Mouse (Mus musculus) midbrain, embryonic 16.5 days (tissue): Measurements from ENCODE around the gene Plcb4. TPM values are rescaled to one million over a fixed set of nuclear protein-coding genes. Genes with fewer than 3 reads are reported as not detected.

Experiments used
- ATAC-seq: fragments of 200-750 bp; cut with Nextera tagmentation; 2 replicates; pipeline ENCODE4 v1.8.0; 2017; ENCODE audit warnings: moderate TSS enrichment
- H3K27ac ChIP-seq: fragments of 300-500 bp; sonication (generic); 2 replicates; pipeline ENCODE4 v1.5.1; 2014; ENCODE audit warnings: mild to moderate bottlenecking, low read length, mixed read lengths
- H3K27me3 ChIP-seq: fragments of 300-500 bp; sonication (generic); 2 replicates; pipeline ENCODE4 v1.6.1; 2014; ENCODE audit warnings: low read depth, low read length, mixed read lengths; ENCODE audit not compliant: control insufficient read depth, insufficient read depth
- H3K36me3 ChIP-seq: fragments of 300-500 bp; sonication (generic); 2 replicates; pipeline ENCODE4 v1.6.1; 2014; ENCODE audit warnings: mild to moderate bottlenecking, low read length, moderate library complexity, mixed read lengths; ENCODE audit not compliant: control insufficient read depth, insufficient read depth
- H3K4me1 ChIP-seq: fragments of 300-500 bp; sonication (generic); 2 replicates; pipeline ENCODE4 v1.6.1; 2014; ENCODE audit warnings: mild to moderate bottlenecking, low read length, mixed read lengths; ENCODE audit not compliant: control insufficient read depth, insufficient read depth
- H3K4me2 ChIP-seq: fragments of 300-500 bp; sonication (generic); 2 replicates; pipeline ENCODE4 v1.6.1; 2014; ENCODE audit warnings: mild to moderate bottlenecking, low read length, mixed read lengths
- H3K4me3 ChIP-seq: fragments of 300-500 bp; sonication (generic); 2 replicates; pipeline ENCODE4 v1.5.1; 2014; ENCODE audit warnings: low read depth, mild to moderate bottlenecking, low read length, moderate library complexity, mixed read lengths
- H3K9ac ChIP-seq: fragments of 300-500 bp; sonication (generic); 2 replicates; pipeline ENCODE4 v1.6.1; 2014; ENCODE audit warnings: low read depth, low read length, mixed read lengths
- H3K9me3 ChIP-seq: fragments of 300-500 bp; sonication (generic); replicated peaks from 2 replicates; pipeline ENCODE4 v1.6.1; 2014; ENCODE audit warnings: mild to moderate bottlenecking, low read length, mixed read lengths; ENCODE audit not compliant: control insufficient read depth, poor library complexity, severe bottlenecking
- WGBS: fragments of 180-500 bp; shearing (Covaris S2); extraction: QIAGEN DNeasy Blood & Tissue Kit; methylation state at CpG from one replicate; pipeline ENCODE4 v1.1.7; 2014; 5-methylcytosine and 5-hydroxymethylcytosine counted together
- polyA plus RNA-seq: library from polyadenylated mRNA; unstranded; fragments of >200 nt; fragmentation: Nextera tagmentation; extraction: Ambion mirVana; gene quantifications from 2 replicates; pipeline ENCODE4 v1.2.1, GENCODE M21; 2015

The Plcb4 gene
- polyA plus RNA-seq, 1 experiment from 2014 or later, result 44.4 TPM

- Histone ChIP-seq H3K27me3 (no peaks in the 10 kb centered on the region), H3K4me3 (no peak overlapping the region), H3K9ac (no peak overlapping the region), H3K4me1 (no peaks in the 10 kb centered on the region), H3K36me3 (no peaks in the 10 kb centered on the region), H3K27ac (no peak overlapping the region), H3K4me2 (no peak overlapping the region), H3K9me3 (no peaks in the 10 kb centered on the region)
- ATAC-seq, result no peak
- 81% methylated on average over 7 of the region's 7 CpGs for WGBS
These were observed 225.8 kb downstream of the Plcb4 start for GRCm38 (mm10) chr2:135884534-135885180.

- WGBS, result 58% methylated on average over 6 of the region's 6 CpGs
- H3K27me3 ChIP-seq, result no peaks in the 10 kb centered on the region
- no peak overlapping the region for H3K4me2 ChIP-seq
- H3K36me3 ChIP-seq, result no peaks in the 10 kb centered on the region
- ATAC-seq, result no peak
- no peak overlapping the region for H3K27ac ChIP-seq
- no peaks in the 10 kb centered on the region for H3K4me1 ChIP-seq
- no peaks in the 10 kb centered on the region for H3K9me3 ChIP-seq
- no peak overlapping the region for H3K4me3 ChIP-seq
- no peak overlapping the region for H3K9ac ChIP-seq
These were observed 226.8 kb downstream of the Plcb4 start for GRCm38 (mm10) chr2:135885607-135886006.

GRCm38 (mm10) chr2:135886081-135886679 is 227.4 kb downstream of the Plcb4 start:
- Histone ChIP-seq H3K4me1 (no peaks in the 10 kb centered on the region), H3K36me3 (no peaks in the 10 kb centered on the region), H3K9ac (no peak overlapping the region), H3K4me2 (no peak overlapping the region), H3K4me3 (no peak overlapping the region), H3K9me3 (no peaks in the 10 kb centered on the region), H3K27me3 (no peaks in the 10 kb centered on the region), H3K27ac (no peak overlapping the region)
- 89% methylated on average over 9 of the region's 9 CpGs for WGBS
- no peak for ATAC-seq

GRCm38 (mm10) chr2:135887805-135888204 is 229.0 kb downstream of the Plcb4 start:
- Histone ChIP-seq H3K36me3 (no peaks in the 10 kb centered on the region), H3K27me3 (no peaks in the 10 kb centered on the region), H3K4me2 (no peak overlapping the region), H3K27ac (no peak overlapping the region), H3K9me3 (no peaks in the 10 kb centered on the region), H3K4me1 (no peaks in the 10 kb centered on the region), H3K4me3 (no peak overlapping the region), H3K9ac (no peak overlapping the region)
- WGBS, result 91% methylated on average over 2 of the region's 2 CpGs
- ATAC-seq, result no peak

GRCm38 (mm10) chr2:135888206-135888605 is 229.4 kb downstream of the Plcb4 start:
- Histone ChIP-seq H3K4me3 (no peak overlapping the region), H3K4me1 (no peaks in the 10 kb centered on the region), H3K27ac (no peak overlapping the region), H3K36me3 (no peaks in the 10 kb centered on the region), H3K4me2 (no peak overlapping the region), H3K27me3 (no peaks in the 10 kb centered on the region), H3K9me3 (no peaks in the 10 kb centered on the region), H3K9ac (no peak overlapping the region)
- no peak for ATAC-seq
- 84% methylated on average over 4 of the region's 4 CpGs for WGBS

- 91% methylated on average over 10 of the region's 10 CpGs for WGBS
- Histone ChIP-seq H3K27me3 (no peaks in the 10 kb centered on the region), H3K4me3 (no peak overlapping the region), H3K4me2 (no peak overlapping the region), H3K4me1 (no peaks in the 10 kb centered on the region), H3K9me3 (no peaks in the 10 kb centered on the region), H3K27ac (no peak overlapping the region), H3K9ac (no peak overlapping the region), H3K36me3 (no peaks in the 10 kb centered on the region)
- ATAC-seq, result no peak
These were observed 230.0 kb downstream of the Plcb4 start for GRCm38 (mm10) chr2:135888767-135889166.

GRCm38 (mm10) chr2:135890083-135890482 is 231.3 kb downstream of the Plcb4 start:
- Histone ChIP-seq H3K27me3 (no peaks in the 10 kb centered on the region), H3K4me1 (no peaks in the 10 kb centered on the region), H3K9ac (no peak overlapping the region), H3K4me3 (no peak overlapping the region), H3K36me3 (no peaks in the 10 kb centered on the region), H3K4me2 (no peak overlapping the region), H3K9me3 (no peaks in the 10 kb centered on the region), H3K27ac (no peak overlapping the region)
- ATAC-seq, result no peak
- 86% methylated on average over 1 of the region's 1 CpGs for WGBS

- no peak overlapping the region for H3K4me2 ChIP-seq
- H3K9me3 ChIP-seq, result no peaks in the 10 kb centered on the region
- no peak overlapping the region for H3K9ac ChIP-seq
- H3K27ac ChIP-seq, result no peak overlapping the region
- no peaks in the 10 kb centered on the region for H3K27me3 ChIP-seq
- H3K4me1 ChIP-seq, result no peaks in the 10 kb centered on the region
- no peak overlapping the region for H3K4me3 ChIP-seq
- no peak for ATAC-seq
- no peaks in the 10 kb centered on the region for H3K36me3 ChIP-seq
- 95% methylated on average over 10 of the region's 10 CpGs for WGBS
These were observed 232.3 kb downstream of the Plcb4 start for GRCm38 (mm10) chr2:135891097-135891496.

GRCm38 (mm10) chr2:135891686-135892085 is 232.9 kb downstream of the Plcb4 start:
- ATAC-seq, result no peak
- H3K9ac ChIP-seq, result no peak overlapping the region

More at GRCm38 (mm10) chr2:135891686-135892085, 232.9 kb downstream of the Plcb4 start:
- Histone ChIP-seq H3K9me3 (no peaks in the 10 kb centered on the region), H3K4me1 (no peaks in the 10 kb centered on the region), H3K27ac (no peak overlapping the region), H3K36me3 (no peaks in the 10 kb centered on the region), H3K27me3 (no peaks in the 10 kb centered on the region), H3K4me2 (no peak overlapping the region), H3K4me3 (no peak overlapping the region)
- 84% methylated on average over 5 of the region's 5 CpGs for WGBS
